Mouse (Mus musculus) ZHBTc4 (cell line): ENCODE measurements at regions not wholly inside any gene's neighbourhood (a gene's known extent, or its start where the extent isn't known, plus 50 kb on each side); places are given as distances from the start of the nearest gene placed in this dataset.

Experiments
- DNase-seq: peaks from one replicate; pipeline ENCODE4 v3.0.0-alpha.2; 2011; ENCODE audit warnings: low read depth, low spot score

DNA sequence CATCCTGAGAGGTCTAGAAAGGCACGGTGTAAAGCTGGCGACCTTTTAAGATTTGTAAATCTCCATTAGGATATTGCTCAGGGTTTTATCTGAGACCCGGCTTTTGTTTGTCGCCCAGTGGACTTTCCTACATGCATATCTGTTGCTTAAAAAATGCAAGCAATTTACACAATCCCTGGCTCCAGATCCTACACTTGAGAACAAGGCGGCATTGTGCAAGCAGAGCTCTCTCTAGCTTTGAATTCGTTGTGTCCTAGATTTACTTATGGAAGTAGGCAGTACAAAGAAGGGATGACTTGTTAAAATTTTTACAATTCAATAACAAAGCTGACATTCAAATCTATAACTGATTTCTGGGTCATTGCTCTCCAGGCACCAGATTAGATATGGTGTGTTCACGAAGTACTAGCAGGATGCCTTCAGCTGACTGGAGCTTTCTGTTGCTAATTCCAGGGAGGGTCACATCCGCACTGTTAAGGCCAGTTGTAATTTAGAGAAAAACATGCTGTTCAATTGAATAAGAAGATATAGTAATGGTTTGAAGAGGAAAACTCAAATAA is 62.2 kb upstream of the Teddm2 start:
- no peak for DNase-seq

GRCm38 (mm10) chr1:153963744-153964342 is 63.8 kb upstream of the Teddm2 start:
- no peak for DNase-seq

DNA sequence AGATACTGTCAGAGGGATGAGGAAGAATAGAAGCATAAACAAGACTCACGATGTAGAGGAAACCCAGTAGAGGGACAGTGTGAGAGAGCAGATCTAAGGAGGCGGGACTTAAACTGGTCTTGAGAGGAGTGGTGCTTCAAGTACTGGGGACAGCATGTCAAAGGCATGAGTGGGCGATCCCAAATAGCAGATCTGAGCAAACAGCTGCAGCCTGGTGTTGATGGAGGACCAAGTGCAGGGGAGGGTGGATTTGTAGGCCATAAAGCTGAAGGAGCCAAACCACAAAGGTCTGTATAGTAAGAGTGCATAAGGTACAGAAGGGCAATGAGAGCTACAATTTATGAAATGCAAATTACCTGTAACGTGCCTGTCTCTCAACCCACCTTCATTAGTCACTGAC is 69.4 kb upstream of the Teddm2 start:
- DNase-seq: no peak

DNA sequence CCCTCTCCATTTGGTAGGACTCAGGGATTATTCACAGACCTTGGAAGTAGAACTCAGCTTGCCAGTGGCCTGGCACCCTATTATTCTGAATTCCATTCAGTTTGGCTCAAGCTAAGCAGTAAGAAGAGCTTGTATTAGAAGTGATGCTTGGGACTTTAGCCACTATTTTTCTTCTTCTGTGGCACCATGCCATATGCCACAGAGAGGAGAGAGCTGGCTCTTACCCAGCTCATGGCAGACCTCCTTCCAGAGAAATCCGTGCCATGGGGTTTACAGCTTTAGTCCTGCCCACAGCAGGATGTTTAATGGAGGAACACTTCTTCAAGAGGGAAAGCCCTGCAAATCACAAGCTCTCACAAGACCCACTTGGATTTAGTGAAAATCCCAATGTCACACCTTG is 74.3 kb upstream of the Teddm2 start:
- DNase-seq: no peak

- no peak for DNase-seq
Measured at GRCm38 (mm10) chr1:153977963-153978726, 78.1 kb upstream of the Teddm2 start.

GRCm38 (mm10) chr1:153980886-153981285 is 80.9 kb upstream of the Teddm2 start:
- no peak for DNase-seq

DNA sequence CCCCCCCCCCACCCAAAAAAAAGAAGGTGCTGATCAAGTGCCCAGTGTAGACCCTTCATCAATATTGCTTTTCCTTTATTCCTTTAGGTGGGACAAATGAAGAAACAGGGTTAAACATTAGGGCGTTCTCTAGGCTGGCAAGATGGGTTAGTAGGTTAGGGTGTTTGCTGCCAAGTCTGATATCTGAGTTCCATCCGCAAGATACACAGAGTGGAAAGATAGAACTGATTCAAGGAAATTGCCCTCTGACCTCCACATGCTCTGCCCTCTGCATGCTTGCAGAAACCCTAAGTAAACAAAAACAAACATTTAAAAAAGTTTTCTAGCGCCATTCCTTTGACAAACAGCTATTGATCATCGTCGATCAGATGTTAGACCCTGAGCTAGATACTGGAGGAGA is 85.6 kb upstream of the Teddm2 start:
- no peak for DNase-seq

DNA sequence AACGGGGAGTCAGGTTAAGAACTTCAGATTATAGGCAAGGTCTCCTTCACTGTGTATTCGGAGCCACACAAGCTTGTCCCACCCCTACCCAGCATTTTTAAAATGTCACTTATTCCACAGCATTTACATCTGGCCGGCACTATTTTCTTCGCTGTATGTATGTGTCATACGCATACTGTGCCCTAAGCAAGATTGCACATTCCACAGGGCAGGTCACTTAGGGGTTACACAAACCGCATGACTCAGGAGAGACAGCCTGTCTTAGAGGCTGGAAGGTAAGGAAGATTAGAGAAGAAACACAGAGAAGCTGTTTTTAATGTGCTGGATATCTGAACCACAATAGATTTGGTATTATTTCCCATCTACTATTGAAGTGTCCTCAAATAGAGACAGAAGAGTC is 86.6 kb upstream of the Teddm2 start:
- DNase-seq: peak; percentile 33

GRCm38 (mm10) chr1:153988297-153988696 is 88.3 kb upstream of the Teddm2 start:
- DNase-seq: no peak

- DNase-seq: peak; percentile 19
Measured at GRCm38 (mm10) chr1:153990651-153991435, 90.8 kb upstream of the Teddm2 start.

DNA sequence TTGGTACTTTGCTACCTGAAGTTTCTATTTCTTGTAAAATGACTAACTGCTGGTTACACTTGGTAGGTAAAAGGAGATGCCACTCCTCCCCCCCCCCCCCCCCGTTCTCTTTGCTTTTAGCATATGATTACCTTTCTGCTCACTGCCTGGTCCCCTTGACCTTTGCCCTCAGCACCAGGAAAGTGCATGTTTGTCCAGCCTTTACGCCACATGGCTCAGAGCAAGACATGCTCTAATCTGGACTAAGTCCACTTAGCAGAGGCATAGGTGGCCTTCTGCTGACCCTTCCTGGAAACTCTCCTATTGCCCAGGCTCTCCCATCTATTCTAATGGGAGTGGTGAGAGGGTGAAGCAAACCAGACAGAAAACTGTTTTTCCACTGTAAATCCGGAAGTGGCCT is 92.4 kb upstream of the Teddm2 start:
- no peak for DNase-seq

- DNase-seq: no peak
Measured at GRCm38 (mm10) chr1:153994871-153995270, 94.8 kb upstream of the Teddm2 start.

- DNase-seq: no peak
Measured at GRCm38 (mm10) chr1:153997201-153998181, 97.5 kb upstream of the Teddm2 start.

- no peak for DNase-seq
Measured at GRCm38 (mm10) chr1:153999776-154000175, 99.7 kb upstream of the Teddm2 start.

DNA sequence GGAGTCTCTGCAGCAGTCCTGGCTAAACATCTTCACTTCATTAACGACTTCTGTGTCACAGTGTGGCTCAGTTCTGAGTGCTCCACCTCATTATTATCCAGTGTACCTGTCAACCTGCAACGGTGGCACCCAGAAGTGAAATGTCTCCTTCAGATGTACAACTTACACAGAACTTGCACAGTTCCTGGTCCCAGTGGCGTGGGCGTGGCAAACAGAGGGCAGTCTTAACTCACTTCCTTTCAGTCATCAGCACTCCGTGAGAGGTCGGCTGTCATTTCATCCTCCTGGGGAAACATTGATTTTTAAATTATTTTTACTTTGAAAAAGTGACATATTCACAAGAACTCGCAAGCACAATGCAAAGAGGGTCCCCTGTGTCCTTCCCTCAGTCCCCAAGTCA is 103.6 kb upstream of the Teddm2 start:
- DNase-seq: no peak

GRCm38 (mm10) chr1:154004647-154005046 is 104.6 kb upstream of the Teddm2 start:
- DNase-seq: no peak

DNA sequence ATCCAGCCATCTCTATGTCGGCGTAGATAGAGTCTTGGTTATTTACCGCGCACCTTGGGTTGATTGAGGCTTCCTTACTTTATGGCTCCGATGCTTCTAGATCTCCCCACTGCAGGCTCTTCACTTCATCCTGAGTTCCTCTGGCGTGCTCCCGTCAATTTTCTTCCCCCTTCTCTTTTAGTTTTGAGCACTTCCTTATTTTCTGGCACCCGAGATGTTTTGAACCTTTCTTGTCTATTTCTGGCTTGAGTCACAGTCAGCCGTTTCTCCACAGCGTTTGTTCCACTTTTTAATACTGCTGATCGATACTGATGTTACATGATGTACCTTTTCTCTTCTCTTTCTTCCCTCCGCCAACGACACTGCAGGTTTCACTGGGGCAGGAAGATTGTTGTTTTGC is 106.0 kb upstream of the Teddm2 start:
- DNase-seq: no peak

- DNase-seq: no peak
Measured at GRCm38 (mm10) chr1:154007440-154007839, 107.4 kb upstream of the Teddm2 start.

- DNase-seq: no peak
Measured at GRCm38 (mm10) chr1:154008593-154009310, 108.7 kb upstream of the Teddm2 start.

DNA sequence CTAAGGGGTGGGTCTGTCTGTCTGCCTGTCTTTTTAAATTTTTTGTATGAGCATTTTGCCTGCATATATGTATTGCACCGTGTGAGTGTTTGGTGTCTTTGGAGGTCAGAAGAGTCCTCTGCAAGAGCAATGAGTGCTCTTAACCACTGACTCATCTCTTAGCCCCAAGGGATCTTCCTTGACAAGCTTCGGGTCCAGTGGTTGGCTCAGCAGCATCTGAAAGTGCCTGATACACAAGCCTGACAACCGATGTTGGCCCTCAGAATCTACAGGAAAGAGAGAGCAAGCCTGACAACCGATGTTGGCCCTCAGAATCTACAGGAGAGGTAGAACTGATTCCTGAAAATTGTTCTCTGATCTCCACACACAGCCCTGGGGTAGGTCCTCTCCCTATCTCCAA is 110.7 kb upstream of the Teddm2 start:
- DNase-seq: no peak
